Mouse (Mus musculus): Measurements from ENCODE around the gene Zfp648. TPM values are rescaled to one million over a fixed set of nuclear protein-coding genes. Genes with fewer than 3 reads are reported as not detected.

The Zfp648 gene
- not detected in 4 replicates for total RNA-seq (2023; ENCODE audit: inconsistent age)

DNA sequence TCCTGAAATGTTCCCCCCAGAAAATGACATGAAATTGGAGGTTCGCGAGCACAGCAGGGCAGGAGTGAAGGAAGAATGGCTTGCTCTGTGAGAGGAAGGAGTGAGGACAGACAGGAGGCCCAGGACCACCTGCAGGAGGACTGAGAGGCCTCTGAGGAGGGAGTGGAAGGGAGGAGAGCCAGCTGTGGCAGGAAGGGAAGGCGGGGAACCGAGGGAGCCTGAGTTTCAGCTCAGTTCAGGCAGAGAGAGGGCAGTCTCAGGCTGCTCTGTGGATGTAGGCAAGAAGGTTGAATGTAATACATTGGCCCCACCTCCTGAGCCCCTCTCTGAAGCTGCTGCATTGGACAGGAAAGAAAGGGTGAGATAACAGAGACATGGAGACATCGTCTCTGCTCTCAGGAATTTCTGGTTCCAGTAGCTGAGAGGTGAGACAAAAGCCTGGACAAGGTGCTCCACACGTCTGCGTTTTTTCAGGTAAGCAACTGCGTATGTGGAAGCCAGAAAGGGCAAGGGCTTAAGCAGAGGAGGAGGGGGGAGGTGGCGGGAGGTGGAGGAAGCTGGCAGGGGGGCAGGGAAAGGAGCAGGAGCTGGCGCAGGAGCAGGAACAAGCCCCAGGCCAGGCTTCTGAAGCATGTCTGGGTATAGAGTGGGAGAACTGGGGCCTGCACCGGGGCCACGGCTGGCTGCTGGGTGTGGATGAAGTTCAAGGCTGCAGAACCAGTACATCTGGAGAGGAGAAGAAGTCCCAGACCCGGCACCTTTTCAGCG is at the start of gene Zfp648:
Zfp648 (plus strand) TSS at position 233 of the 768 bp plus-strand sequence.

